Mouse (Mus musculus) neutrophil, adult 5-6 weeks (primary cell): ENCODE data around the gene Akr1e1. TPM values are rescaled to one million over a fixed set of nuclear protein-coding genes. Genes with fewer than 3 reads are reported as not detected.
"Not testable (repeated sequence)": the region's sequence is repeated elsewhere in the genome, so short reads cannot be mapped to it uniquely, and the experiment has no call there.

Experiments used
- ATAC-seq: fragments of 151-379, 151-347 bp; 2 replicates; pipeline ENCODE4 v1.8.0; 2017; ENCODE audit warnings: mild to moderate bottlenecking, moderate TSS enrichment; ENCODE audit not compliant: insufficient number of reproducible peaks, poor library complexity, low FRiP score, severe bottlenecking; ENCODE audit errors: extremely low read depth
- total RNA-seq: library from RNA; stranded (forward); fragments of 200-1000 nt; gene quantifications from 2 replicates; pipeline ENCODE4 v1.2.3, GENCODE M21; 2017

The Akr1e1 gene
- total RNA-seq, result 0.25 and 3.6 TPM in 2 replicates

DNA sequence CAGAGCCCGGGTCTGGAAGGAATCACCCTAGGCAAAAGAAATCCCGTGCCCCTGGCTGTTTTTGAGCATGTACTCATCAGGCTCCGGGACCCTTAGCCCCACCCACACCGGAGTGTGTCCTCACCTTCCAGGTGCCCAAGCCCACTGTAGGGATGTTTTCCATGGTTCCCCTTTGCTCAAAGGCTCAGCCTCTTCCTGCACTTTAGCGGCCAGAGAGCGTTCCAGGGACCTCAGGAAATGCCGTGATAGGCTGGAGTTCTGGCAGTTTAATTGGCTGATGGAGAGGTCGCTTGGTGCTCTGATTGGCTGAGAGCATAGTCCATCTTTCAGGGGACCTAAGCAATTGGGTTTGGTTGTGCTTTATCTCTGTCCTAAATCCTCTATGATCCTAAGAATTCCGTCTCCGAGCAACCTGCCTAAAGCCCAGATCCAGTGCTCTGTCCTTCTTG, at the start of gene Akr1e1:
Gene Akr1e1, minus strand, starts transcription at position 214 of the 449 bp plus-strand sequence.
- peak; percentile 63 for ATAC-seq

- no peak for ATAC-seq
Observed at GRCm38 (mm10) chr13:4658346-4658745, 49.4 kb upstream of the Akr1e1 start.

- ATAC-seq, result no peak
Observed at GRCm38 (mm10) chr13:4656277-4657146, 47.5 kb upstream of the Akr1e1 start.

DNA sequence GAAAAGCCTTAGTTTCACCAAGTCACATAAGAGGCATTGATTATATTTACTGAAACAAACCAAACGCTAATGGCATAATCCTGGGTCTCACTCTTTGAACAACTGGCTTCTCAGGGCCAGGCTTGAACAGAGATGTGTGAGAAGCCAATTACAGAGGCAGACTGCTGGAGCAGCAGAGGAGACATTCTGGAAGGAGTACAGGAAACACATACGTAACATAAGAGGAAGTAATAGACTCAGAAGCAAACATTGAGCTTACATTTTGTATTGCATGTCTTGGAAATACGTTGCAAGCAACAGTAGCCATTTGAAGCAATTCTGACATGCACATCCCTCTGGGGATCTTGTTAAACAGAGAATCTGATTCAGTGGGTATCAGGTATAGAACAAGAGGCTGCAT, 41.2 kb upstream of the Akr1e1 start:
- no peak for ATAC-seq

DNA sequence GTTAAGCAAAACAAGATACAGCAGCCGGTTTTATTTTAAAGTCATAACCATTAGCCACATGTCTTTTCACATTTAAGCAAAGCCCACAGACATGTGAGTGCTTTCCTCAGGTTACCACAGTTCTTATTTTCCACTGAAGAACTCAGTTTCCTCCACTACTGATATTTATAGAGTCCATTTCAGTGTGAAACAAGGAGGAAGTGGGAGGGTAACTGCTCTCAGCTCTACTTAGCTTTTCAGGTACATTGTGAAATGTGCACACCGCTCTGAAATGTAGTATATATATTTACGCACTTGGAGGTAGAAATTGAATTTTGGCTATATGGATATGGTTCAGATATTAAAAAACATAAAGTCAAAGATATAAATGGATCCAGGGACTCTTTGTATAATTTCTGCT, 36.3 kb upstream of the Akr1e1 start:
- ATAC-seq, result no peak

- no peak for ATAC-seq
Observed at GRCm38 (mm10) chr13:4610902-4611301, 1.9 kb upstream of the Akr1e1 start.

DNA sequence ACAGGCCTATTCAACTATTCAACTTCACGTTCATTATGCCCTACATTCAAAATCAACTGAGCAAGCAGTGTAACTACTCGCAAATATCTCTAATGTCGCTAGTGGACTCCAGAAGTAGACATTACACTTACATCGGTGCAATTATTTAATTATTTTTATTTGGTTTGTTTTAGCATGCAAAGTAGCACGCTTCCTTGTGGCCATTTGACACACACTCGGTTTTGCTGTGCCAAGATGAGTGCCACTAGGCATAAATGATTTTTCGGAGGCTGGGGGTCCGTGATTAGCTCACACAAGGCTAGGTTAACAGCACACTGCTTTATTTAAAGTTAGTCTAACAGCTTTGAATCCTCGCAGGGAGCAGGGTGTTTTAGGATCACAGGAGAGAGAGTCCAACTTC, 444 bp downstream of the Akr1e1 start:
- ATAC-seq, result no peak

- no peak for ATAC-seq
Observed at GRCm38 (mm10) chr13:4606821-4607220, 2.2 kb downstream of the Akr1e1 start.

GRCm38 (mm10) chr13:4603431-4603830, 5.5 kb downstream of the Akr1e1 start:
- not testable (repeated sequence) for ATAC-seq

GRCm38 (mm10) chr13:4576921-4577320, 32.1 kb downstream of the Akr1e1 start:
- no peak for ATAC-seq

- no peak for ATAC-seq
Observed at GRCm38 (mm10) chr13:4573871-4574270, 35.1 kb downstream of the Akr1e1 start, which contains the start of gene Akr1c21. Gene Akr1c21, plus strand, starts transcription at chr13:4574075.

- no peak for ATAC-seq
Observed at GRCm38 (mm10) chr13:4565996-4566395, 43.0 kb downstream of the Akr1e1 start.

GRCm38 (mm10) chr13:4560500-4560899, 48.5 kb downstream of the Akr1e1 start:
- no peak for ATAC-seq

GRCm38 (mm10) chr13:4559143-4559542, 49.8 kb downstream of the Akr1e1 start:
- no peak for ATAC-seq

Other genes starting within 250 kb of the Akr1e1 start
- not detected in 2 replicates for gene Akr1c6, start 174.9 kb downstream of the Akr1e1 start, total RNA-seq
- gene Akr1c20, start 85.8 kb downstream of the Akr1e1 start, total RNA-seq, result not detected in 2 replicates
- gene Akr1c21, start 35.1 kb downstream of the Akr1e1 start, total RNA-seq, result not detected in 2 replicates